Mouse (Mus musculus) spleen, adult 18-20 months (tissue): ENCODE data around the gene Trim56.

Experiments
- DNase-seq, 2 experiments: peaks; one replicate each; pipeline ENCODE4 v3.0.0; 2022; ENCODE audit warnings: mixed read lengths in 2 of 2

Gene Trim56

DNA sequence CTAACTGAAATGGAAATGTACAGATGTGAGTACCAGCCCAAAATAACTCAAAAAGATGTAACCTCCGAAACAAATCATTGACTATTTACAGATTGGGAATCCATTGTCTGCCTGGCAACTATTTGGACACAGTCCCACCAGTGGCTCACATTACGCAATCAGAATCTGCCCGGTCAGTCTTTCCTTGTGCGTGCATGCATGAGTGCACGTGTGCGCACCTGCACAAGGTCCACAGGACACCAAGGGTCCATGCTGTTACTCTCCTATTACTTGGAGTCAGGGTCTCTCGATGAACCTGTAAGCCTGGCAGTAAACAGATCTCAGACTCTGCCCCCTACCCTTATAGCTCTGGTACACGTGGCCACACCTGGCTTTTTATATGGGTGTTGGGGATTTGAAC lies 8.3 kb downstream of the Trim56 start:
- DNase-seq = no peak

DNA sequence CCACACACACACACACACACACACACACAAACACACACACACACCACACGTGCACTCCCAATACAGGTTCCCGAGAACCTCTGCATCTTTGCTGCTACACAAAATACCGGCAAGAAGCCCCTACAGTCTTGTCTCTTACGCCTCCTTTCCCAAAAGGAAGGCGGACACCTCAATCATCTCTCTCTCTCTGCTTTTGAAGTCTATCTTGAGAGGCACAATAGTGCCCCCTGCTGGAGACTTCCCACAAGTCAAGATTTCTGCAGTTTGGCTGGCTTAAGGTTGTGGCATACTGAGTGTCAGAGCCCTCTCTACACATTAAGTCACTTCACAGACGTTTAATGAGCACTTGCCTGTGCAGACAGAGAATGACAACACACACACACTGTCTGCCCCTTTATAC lies 9.0 kb downstream of the Trim56 start:
- DNase-seq = peak; percentile 39 to 71

GRCm38 (mm10) chr5:137106434-137106833 lies 9.6 kb downstream of the Trim56 start:
- DNase-seq = no peak

DNA sequence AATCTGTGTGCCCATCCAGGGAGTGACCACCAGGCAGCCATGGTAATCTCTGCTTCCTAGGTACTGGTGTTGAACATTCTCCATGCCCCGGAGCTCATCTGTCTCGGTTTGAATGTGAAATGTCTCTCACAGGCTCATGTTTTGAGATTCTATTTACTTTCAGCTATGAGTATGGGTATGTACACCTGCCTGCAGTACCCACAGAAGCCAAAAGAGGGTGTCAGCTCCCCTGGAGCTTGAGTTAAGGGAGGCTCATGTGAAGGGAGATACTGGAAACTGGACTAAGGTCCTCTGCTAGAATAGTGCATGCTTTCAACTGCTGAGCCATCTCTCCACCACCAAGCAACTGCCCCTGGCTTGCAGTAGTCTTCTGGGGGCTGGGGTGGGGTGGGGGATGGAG lies 12.0 kb downstream of the Trim56 start:
- DNase-seq = no peak

GRCm38 (mm10) chr5:137102575-137103522 lies 13.2 kb downstream of the Trim56 start:
- DNase-seq = no peak

GRCm38 (mm10) chr5:137102078-137102477 lies 13.9 kb downstream of the Trim56 start:
- no peak for DNase-seq

DNA sequence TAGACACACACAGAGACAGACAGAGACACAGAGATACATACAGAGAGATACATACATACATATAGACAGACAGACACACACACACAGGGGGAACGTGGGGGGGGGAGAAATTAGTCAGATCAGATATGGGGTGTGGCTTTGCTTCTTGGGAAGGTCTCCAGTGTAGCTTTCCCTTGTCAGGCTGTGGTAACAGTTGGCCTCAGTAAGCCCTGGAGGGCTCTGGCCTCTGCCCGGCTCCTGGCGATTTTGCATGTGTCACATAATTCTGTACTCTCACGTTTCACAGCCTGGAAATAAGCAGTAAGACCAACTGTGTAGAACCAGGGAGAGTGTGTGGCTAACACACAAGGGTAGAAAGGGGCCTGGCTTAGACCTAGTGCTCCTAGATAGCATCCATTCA lies 15.3 kb downstream of the Trim56 start:
- no peak for DNase-seq

- no peak for DNase-seq
Measured at GRCm38 (mm10) chr5:137098418-137098817, 17.6 kb downstream of the Trim56 start.

- no peak for DNase-seq
Measured at GRCm38 (mm10) chr5:137096037-137096436, 20.0 kb downstream of the Trim56 start.

- no peak for DNase-seq
Measured at GRCm38 (mm10) chr5:137095135-137095534, 20.9 kb downstream of the Trim56 start.

- no peak for DNase-seq
Measured at GRCm38 (mm10) chr5:137093720-137094119, 22.3 kb downstream of the Trim56 start.

DNA sequence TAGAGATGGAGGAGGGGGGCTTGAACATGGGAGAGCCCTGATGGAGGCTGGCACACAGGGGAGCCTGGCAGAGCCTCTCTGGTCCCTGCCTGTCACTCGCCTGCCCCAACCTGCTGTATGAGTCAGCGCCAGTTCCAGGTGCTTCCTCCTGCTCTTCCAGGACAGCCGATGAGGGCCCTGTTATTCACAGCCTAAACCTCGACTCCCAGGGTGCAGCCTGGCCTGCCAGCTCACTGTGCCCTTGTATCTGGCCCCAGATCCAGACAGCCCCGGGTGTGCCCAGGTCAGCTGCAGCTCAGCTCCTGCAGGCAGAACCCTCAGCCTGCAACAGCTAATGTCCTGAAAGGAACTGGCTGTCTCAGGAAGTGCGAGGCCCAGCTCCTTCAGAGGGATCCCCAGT lies 24.4 kb downstream of the Trim56 start:
- DNase-seq = no peak

- DNase-seq = no peak
Measured at GRCm38 (mm10) chr5:137090870-137091269, 25.1 kb downstream of the Trim56 start.

DNA sequence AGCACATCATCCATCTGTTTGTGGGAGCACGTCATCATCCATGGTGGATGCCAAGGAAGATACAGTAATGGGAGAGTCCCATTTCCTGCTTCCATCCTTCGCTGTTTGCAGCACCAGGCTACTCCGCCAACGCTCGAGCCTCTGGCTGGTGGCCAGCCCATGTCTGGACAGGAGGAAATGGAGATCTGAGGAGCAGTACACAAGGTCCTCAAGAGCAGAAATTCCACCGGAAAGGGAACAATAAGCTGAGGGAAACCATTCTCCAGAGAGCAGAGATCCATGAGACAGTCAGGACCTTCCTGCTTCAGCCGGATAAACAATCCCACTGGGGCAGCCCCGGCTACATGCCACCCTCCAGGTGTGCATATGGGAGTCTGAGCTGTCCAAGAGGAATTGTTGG lies 28.6 kb downstream of the Trim56 start:
- DNase-seq = no peak

GRCm38 (mm10) chr5:137085731-137086130 lies 30.3 kb downstream of the Trim56 start:
- no peak for DNase-seq

- no peak for DNase-seq
Measured at GRCm38 (mm10) chr5:137085021-137085420, 31.0 kb downstream of the Trim56 start.

DNA sequence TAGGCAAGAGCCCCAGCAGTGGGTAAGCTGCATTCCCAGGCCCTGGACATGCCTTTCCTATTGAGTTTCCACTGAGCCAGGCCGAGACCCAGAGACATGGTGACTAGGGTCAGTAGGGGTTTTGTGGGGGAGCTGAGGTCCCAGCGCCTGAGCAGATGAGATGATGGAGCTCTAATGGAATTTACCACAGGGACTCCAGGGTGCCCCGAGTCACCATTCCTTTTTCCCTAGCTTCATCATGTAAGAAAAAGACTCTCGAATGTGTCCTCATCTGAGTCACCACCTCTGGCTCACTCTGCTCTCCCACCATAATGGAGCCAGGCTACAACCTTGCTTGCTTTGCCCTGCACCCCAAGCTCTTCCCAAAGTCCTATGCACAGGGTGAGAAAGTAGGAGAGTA lies 33.0 kb downstream of the Trim56 start:
- DNase-seq = no peak

DNA sequence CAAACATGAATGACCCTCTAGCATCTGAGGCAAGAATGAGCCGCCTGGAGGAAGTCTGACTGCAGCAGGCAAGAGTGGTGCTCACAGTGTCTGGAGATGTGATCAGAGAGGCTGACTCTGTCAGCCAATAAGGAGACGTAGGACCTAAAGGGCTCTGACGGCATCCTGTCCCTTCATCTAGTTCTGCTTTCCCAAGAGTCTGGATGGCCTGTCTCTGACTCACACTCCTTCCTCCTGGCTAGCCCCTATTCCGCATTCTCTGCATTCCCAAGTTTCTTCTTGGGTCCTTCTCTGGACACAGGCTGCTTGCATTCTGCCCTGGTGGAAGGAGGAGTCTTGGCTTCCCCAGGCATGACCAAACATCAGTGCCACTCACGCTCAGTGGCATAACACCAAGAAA lies 36.2 kb downstream of the Trim56 start:
- DNase-seq = no peak

- no peak for DNase-seq
Measured at GRCm38 (mm10) chr5:137078616-137079015, 37.4 kb downstream of the Trim56 start.

DNA sequence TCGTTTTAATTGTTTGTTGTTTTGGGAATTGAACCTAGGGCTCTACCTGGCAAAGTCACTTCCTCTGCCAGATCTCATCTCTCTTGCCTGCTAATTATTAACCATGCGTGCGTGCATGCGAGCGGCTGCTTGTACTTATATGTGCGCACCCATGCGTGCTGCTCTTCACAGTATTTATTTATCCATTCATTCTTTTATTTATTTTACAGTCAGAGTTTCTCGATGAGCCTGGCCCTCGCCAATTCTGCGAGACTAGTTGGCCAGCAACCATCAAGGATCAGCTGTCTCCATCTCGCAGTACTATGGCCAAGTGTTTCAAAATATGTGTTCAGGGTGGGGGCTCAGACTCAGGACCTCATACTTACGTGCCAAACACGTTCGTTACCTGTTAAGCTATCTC lies 38.0 kb downstream of the Trim56 start:
- no peak for DNase-seq

- no peak for DNase-seq
Measured at GRCm38 (mm10) chr5:137077187-137077586, 38.8 kb downstream of the Trim56 start.

DNA sequence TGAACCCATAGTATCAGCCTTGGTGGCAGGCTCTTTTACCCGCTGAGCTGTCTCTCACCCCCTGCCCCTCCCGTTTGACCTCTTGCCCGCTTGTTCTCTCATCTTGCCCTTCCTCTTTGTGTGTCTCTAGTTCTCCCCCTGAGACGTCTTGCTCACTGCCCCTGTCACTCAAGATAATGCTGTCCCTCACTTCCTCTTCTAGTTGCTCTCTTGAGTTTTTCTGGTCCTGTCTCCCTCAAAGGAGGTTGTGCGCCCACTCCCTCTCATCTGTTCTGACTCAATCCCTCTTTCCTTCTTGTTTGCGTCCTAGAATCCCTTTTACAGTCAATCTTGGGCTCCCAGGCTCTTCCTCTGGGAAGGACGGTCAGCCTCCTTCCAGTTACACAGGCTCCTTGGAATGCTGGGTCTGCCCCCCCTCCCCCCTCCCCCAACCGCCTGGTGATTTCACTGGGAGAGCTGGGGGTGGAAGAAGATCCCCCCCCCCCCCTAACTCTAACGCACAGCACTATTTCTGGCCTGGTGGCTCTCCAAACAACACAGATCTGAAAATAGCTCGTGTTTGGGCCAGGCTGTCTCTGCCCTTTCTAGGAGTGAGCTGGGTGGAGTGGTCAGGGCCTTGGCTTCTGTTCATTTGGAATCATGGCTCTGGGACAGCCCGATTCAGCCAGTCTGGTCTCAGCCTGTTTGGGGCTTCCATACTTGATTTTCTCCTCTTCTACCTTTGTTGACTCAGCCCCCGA lies 39.6 kb downstream of the Trim56 start:
- peak; percentile 20 to 21 for DNase-seq

GRCm38 (mm10) chr5:137075726-137076125 lies 40.3 kb downstream of the Trim56 start:
- DNase-seq = no peak

GRCm38 (mm10) chr5:137074191-137074651 lies 41.8 kb downstream of the Trim56 start:
- DNase-seq = no peak
